Mouse (Mus musculus) lung, embryonic 15.5 days (tissue): ENCODE measurements around the gene Gm37240. TPM values are rescaled to one million over a fixed set of nuclear protein-coding genes. Genes with fewer than 3 reads are reported as not detected.

Experiments used
- ATAC-seq: fragments of 200-750 bp; cut with Nextera tagmentation; 2 replicates; pipeline ENCODE4 v1.8.0; 2017; ENCODE audit warnings: moderate number of reproducible peaks, borderline replicate concordance; ENCODE audit not compliant: low FRiP score, low TSS enrichment; ENCODE audit errors: extremely low read depth
- H3K27ac ChIP-seq: fragments of 300-500 bp; sonication (generic); 2 replicates; pipeline ENCODE4 v1.5.1; 2015; ENCODE audit warnings: moderate library complexity, mild to moderate bottlenecking, inconsistent platforms
- H3K27me3 ChIP-seq: fragments of 300-500 bp; sonication (generic); 2 replicates; pipeline ENCODE4 v1.6.1; 2015; ENCODE audit warnings: inconsistent platforms
- H3K36me3 ChIP-seq: fragments of 300-500 bp; sonication (generic); 2 replicates; pipeline ENCODE4 v1.6.1; 2015; ENCODE audit warnings: inconsistent platforms
- H3K4me1 ChIP-seq: fragments of 300-500 bp; sonication (generic); 2 replicates; pipeline ENCODE4 v1.6.1; 2015; ENCODE audit warnings: inconsistent platforms
- H3K4me2 ChIP-seq: fragments of 300-500 bp; sonication (generic); 2 replicates; pipeline ENCODE4 v1.6.1; 2015; ENCODE audit warnings: inconsistent platforms, mild to moderate bottlenecking, moderate library complexity
- H3K4me3 ChIP-seq: fragments of 300-500 bp; sonication (generic); 2 replicates; pipeline ENCODE4 v1.5.1; 2015; ENCODE audit warnings: mild to moderate bottlenecking, inconsistent platforms
- H3K9ac ChIP-seq: fragments of 300-500 bp; sonication (generic); 2 replicates; pipeline ENCODE4 v1.6.1; 2015; ENCODE audit warnings: inconsistent platforms
- H3K9me3 ChIP-seq: fragments of 300-500 bp; sonication (generic); 2 replicates; pipeline ENCODE4 v1.6.1; 2016; ENCODE audit warnings: inconsistent platforms
- WGBS: fragments of 180-500 bp; shearing (Covaris S2); methylation state at CpG from one replicate; pipeline ENCODE4 v1.1.7; 2015; 5-methylcytosine and 5-hydroxymethylcytosine counted together
- polyA plus RNA-seq: library from polyadenylated mRNA; unstranded; fragments of >200 nt; fragmentation: Nextera tagmentation; extraction: Ambion mirVana; gene quantifications from 2 replicates; pipeline ENCODE4 v1.2.1, GENCODE M21; 2015

Gm37240 gene
- polyA plus RNA-seq, 1 experiment from 2014 or later: 8.8 TPM

DNA sequence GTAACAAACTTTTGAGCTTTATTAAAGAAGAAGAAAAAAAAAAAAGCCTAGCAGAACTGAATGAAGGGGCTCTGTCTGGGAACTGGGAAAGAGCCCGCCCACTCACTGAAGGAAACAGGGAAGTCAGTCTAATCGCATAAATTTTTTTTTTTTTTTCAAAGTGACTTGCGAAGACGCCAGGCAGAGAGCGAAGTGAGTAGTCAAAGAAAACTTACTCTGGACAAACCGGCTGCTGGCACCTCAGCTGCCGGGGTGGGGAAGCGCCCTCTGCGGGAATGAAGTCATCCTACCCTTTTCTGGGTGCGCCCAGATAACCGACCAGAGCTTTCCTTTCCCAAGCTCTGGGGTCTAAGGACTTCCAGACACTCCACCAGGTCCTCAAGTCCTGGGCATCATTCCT lies 1406.2 kb downstream of the Gm37240 start:
- H3K27ac ChIP-seq: peak overlapping the region; percentile 76
- no peaks in the 10 kb centered on the region for H3K36me3 ChIP-seq
- no peaks in the 10 kb centered on the region for H3K9me3 ChIP-seq
- peaks cover 40% of the 10 kb centered on the region; the same call in 1 of the 2 replicates for H3K4me1 ChIP-seq
- ATAC-seq: 0 out of 2 replicates have a peak, but pooled peaks have one; percentile 13
- H3K4me2 ChIP-seq: peak overlapping the region; percentile 97
- H3K9ac ChIP-seq: peak overlapping the region; percentile 69
- WGBS: 4% methylated on average over 11 of the region's 11 CpGs
- peak overlapping the region; percentile 68 for H3K4me3 ChIP-seq
- peaks cover 24% of the 10 kb centered on the region for H3K27me3 ChIP-seq

DNA sequence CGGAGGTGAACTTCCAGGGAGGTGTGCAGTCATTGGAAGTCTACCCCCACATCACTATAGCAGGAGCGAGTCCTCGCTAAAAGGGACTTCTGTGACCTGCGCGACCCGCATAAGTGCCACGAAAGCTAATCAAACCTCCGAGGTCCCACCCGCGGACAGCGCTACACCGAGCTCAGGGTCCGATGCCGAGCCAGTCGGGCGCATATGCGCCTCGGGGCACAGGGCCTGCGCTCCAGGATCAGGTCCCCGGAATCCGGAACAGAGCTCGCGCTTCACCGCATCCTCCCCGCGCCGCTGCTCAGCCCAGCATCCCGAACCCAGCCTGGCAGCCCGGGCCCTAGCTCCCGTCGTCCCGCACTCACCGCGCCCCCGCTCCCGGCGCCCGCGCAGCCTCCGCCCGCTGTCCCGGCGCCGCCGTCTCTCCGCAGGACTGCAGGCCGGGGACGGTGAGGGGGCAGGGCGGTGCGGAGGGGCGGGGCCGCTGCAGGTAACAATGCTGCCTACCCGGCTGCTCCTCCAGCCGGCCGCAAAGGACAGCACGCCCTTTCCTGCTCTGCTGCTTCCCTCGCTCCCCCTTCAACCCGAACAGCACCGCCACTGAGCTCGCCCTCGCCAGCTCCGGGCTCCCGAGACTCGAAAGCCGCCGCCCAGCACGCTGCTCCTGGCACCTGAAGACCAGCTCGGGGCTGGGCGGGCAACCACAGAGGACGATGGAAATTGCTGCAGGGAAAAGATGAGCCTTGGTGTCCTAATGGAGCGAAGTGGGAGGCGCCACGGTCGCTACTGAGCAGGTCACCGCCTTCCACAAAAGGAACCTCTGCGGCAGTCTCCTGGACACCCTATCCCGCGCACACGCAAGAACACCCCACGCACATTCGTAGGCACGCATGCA lies 1407.1 kb downstream of the Gm37240 start, which contains the start of gene Fhdc1:
TSS of gene Fhdc1 (minus strand) at position 424 of the 892 bp plus-strand sequence.
- Histone ChIP-seq H3K36me3 (no peaks in the 10 kb centered on the region), H3K4me1 (peaks cover 37% of the 10 kb centered on the region; the same call in 1 of the 2 replicates), H3K9me3 (no peaks in the 10 kb centered on the region), H3K4me2 (peak within 1 kb of the TSS; percentile 97), H3K9ac (peak within 1 kb of the TSS; percentile 69), H3K27me3 (peaks cover 24% of the 10 kb centered on the region), H3K27ac (peak within 1 kb of the TSS; percentile 76), H3K4me3 (peak within 1 kb of the TSS; percentile 68)
- peak; percentile 81 for ATAC-seq
- WGBS: under 1% methylated on average over 82 of the region's 82 CpGs

DNA sequence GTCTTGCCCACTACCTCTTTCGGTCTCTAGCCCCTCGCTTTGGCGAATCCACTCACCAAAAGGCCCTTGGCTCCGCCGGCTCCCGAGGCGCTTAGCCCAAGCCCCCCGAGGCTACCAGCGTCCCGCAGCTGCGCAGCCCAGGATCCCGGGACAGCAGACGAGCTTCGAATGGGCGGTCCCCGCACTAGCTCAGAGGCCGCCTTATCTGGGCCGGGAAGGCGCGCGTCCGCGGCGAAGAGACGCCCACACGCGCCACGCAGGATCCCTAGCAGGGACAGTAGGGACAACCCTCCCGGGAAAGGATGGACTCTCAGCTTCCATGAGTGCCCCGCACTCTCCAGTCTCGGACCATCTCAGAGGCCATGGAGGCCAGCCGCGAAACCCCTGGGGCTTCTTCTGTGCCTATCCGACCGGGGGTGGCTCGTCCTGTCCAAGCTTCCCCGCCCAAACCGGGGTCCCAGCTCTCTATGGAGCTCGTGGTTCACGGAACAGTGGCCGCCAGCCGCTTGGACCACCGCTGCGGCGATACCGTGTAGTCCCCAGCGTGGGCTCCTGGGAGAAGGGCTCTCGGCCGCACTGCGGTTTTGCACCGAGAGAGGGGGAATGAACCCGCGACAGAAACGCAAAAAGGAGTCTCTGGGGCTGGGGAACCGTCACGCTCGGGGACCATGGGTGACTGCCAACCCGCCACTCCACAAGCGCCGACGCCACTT lies 1407.9 kb downstream of the Gm37240 start:
- peak overlapping the region; percentile 97 for H3K4me2 ChIP-seq
- H3K27ac ChIP-seq: peak overlapping the region; percentile 37; the same call in 1 of the 2 replicates
- ATAC-seq: peak; percentile 55
- no peaks in the 10 kb centered on the region for H3K9me3 ChIP-seq
- H3K36me3 ChIP-seq: no peaks in the 10 kb centered on the region
- H3K27me3 ChIP-seq: peaks cover 24% of the 10 kb centered on the region
- WGBS: under 1% methylated on average over 61 of the region's 61 CpGs
- peak overlapping the region; percentile 69 for H3K9ac ChIP-seq
- H3K4me3 ChIP-seq: peak overlapping the region; percentile 68
- peaks cover 34% of the 10 kb centered on the region for H3K4me1 ChIP-seq

DNA sequence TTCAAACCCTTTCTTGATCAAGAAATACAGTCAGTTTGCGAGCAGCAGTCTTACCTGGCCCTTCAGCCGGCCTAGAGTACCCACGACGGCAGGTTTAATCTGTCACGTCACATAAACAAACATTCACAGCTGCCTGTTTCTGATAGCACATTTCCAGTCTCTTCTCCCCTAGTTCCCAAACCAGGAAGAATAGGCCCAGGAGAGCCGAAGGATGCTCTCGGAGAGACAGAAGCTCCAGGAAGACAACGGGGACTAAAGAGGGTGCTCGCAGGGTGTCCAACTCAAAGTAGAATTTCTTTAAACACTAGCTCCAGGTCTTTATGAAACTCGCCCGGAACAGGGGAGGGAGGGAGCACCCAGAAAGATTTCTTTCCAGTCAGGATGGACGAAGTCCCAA lies 1408.4 kb downstream of the Gm37240 start:
- Histone ChIP-seq H3K27me3 (peaks cover 24% of the 10 kb centered on the region), H3K4me3 (peak overlapping the region; percentile 68), H3K9me3 (no peaks in the 10 kb centered on the region), H3K27ac (peak overlapping the region; percentile 37; the same call in 1 of the 2 replicates), H3K4me1 (peaks cover 39% of the 10 kb centered on the region), H3K9ac (peak overlapping the region; percentile 69), H3K36me3 (no peaks in the 10 kb centered on the region), H3K4me2 (peak overlapping the region; percentile 97)
- 6% methylated on average over 12 of the region's 12 CpGs for WGBS
- no peak for ATAC-seq

DNA sequence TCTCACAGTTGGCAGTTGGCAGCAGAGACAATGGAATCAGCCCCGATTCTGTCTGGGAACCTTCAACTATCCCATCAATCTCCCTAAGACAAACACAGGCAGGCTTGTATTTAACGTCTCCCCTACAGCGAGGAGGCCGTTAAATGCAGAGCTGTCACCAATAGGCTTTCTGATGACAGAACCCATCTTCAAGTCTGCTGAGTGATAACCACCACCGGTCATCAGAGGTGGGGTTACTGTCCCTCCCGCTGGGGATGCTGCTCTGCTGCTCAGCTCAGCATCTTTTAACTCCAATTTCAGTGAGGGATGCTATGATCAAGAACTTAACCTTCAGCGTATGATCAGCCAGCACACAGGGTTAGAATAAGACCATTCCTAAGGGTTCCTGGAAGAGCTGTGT lies 1409.1 kb downstream of the Gm37240 start:
- Histone ChIP-seq H3K9me3 (no peaks in the 10 kb centered on the region), H3K4me3 (peak overlapping the region; percentile 68), H3K27me3 (peaks cover 24% of the 10 kb centered on the region), H3K4me1 (peaks cover 43% of the 10 kb centered on the region), H3K4me2 (peak overlapping the region; percentile 97), H3K9ac (no peak overlapping the region; the same call in 1 of the 2 replicates), H3K27ac (no peak overlapping the region), H3K36me3 (no peaks in the 10 kb centered on the region)
- 20% methylated on average over 7 of the region's 7 CpGs for WGBS
- ATAC-seq: no peak

DNA sequence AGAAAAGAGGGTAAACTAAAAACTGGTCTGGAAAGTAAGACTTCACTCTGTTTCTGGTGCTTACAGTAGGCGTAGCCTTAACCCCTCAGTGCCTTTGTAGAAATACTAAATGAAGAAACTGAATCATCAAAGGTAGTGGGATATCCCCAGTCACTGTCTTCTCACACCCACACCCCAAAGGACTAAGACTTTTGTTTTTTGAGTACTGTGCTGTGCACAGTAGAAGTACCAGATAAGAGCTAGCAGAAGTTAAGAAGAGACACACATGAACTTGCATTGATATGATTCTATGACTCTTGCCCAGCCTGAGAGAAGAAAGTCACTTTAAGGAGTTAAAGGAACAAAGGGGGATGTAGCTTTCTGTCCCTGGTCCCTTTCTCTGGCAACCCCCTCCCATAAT lies 1409.8 kb downstream of the Gm37240 start:
- H3K9ac ChIP-seq: no peak overlapping the region
- H3K9me3 ChIP-seq: no peaks in the 10 kb centered on the region
- peaks cover 43% of the 10 kb centered on the region for H3K4me1 ChIP-seq
- WGBS: 87% methylated on average over 1 of the region's 1 CpGs
- peaks cover 24% of the 10 kb centered on the region for H3K27me3 ChIP-seq
- no peak overlapping the region; the same call in 1 of the 2 replicates for H3K4me2 ChIP-seq
- no peak for ATAC-seq
- H3K36me3 ChIP-seq: no peaks in the 10 kb centered on the region
- H3K4me3 ChIP-seq: no peak overlapping the region
- H3K27ac ChIP-seq: no peak overlapping the region

DNA sequence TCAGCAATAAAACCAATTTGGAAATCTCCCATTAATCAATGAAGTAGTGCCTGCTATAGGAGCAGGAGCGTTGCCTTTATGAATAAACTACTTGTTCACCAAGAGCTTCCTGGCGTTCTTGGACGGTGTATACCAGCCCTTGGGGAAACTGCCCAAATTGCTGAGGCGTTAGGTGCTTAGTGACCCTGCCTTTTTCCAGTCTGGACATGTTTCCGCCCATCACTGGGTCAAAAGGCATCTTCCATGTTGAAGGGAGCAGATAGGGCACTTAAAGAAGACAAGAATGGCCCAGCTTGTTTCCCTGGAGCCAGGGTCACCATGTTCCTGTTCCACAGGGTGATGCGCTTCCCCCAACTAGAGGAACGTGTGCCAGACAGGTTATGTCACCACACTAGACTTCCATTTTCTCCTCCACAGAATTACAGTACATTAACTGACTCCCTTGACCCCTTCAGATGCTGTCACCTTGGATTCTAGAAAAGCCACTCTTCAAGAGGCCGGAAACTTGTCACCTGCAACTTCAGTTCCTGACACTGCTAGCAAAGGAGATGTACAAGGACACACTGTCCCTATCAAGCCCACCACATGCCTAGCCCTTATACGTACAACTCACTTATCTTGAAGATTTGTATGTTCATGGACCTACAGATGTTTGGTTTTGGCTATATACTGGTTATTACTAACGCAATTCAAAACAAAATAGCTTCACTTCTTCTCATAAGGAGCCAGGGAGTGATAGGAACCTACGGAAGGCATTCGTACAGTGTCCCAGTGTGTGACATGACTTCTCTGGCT lies 1412.1 kb downstream of the Gm37240 start:
- Histone ChIP-seq H3K4me1 (peaks cover 41% of the 10 kb centered on the region), H3K27me3 (peaks cover 24% of the 10 kb centered on the region), H3K9ac (no peak overlapping the region), H3K4me2 (no peak overlapping the region), H3K9me3 (no peaks in the 10 kb centered on the region), H3K27ac (no peak overlapping the region; the same call in 1 of the 2 replicates), H3K36me3 (no peaks in the 10 kb centered on the region), H3K4me3 (no peak overlapping the region)
- 79% methylated on average over 12 of the region's 12 CpGs for WGBS
- no peak for ATAC-seq

DNA sequence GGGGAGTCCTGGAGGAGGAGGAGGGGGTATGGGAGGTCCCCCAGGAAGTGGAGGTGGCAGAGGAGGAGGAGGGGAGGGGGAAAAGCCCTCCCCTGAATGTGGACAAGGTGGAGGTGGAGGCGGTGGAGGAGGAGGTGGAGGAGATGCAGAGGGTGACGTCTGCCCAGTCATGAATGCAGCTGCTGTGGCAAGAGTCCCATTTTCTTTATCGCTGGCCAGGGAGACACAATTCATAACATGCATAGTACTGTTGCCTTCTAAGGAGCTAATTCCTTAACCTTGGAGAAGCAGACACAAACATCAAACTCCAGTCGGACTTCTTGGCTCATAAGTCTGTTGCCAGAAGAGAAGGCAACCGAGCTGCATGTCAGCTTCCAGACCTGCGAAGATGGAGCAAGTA lies 1412.9 kb downstream of the Gm37240 start:
- no peak overlapping the region for H3K27ac ChIP-seq
- no peak overlapping the region for H3K4me3 ChIP-seq
- no peak overlapping the region for H3K9ac ChIP-seq
- peaks cover 24% of the 10 kb centered on the region for H3K27me3 ChIP-seq
- WGBS: 58% methylated on average over 6 of the region's 6 CpGs
- no peaks in the 10 kb centered on the region for H3K9me3 ChIP-seq
- no peak overlapping the region for H3K4me2 ChIP-seq
- H3K36me3 ChIP-seq: no peaks in the 10 kb centered on the region
- peaks cover 41% of the 10 kb centered on the region for H3K4me1 ChIP-seq
- no peak for ATAC-seq

DNA sequence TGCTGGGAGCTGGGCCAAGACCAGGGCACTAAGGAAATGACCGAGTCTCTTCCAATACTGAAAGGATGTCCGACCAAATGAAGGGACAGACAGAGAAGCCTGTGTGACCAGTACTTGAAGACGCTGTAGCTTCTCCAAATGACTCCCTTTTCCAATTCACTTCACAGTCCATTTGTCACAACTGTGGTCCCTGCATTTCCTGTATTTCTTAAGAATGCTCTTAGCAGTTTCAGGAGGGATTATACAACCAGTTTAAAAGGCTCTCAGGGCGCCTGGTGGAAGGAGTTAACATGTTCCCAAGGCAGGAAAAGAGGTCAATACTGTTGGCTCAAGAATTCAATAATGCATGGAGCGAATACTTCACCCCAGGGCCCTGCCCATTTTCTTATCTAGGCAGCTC lies 1414.4 kb downstream of the Gm37240 start:
- H3K27ac ChIP-seq: peak overlapping the region; percentile 74
- no peaks in the 10 kb centered on the region for H3K36me3 ChIP-seq
- 7% methylated on average over 5 of the region's 5 CpGs for WGBS
- peaks cover 37% of the 10 kb centered on the region for H3K4me1 ChIP-seq
- H3K4me3 ChIP-seq: no peak overlapping the region
- H3K27me3 ChIP-seq: peaks cover 11% of the 10 kb centered on the region
- no peaks in the 10 kb centered on the region for H3K9me3 ChIP-seq
- H3K4me2 ChIP-seq: peak overlapping the region; percentile 28
- no peak overlapping the region for H3K9ac ChIP-seq
- peak; percentile 13; the same call in 1 of the 2 replicates for ATAC-seq

DNA sequence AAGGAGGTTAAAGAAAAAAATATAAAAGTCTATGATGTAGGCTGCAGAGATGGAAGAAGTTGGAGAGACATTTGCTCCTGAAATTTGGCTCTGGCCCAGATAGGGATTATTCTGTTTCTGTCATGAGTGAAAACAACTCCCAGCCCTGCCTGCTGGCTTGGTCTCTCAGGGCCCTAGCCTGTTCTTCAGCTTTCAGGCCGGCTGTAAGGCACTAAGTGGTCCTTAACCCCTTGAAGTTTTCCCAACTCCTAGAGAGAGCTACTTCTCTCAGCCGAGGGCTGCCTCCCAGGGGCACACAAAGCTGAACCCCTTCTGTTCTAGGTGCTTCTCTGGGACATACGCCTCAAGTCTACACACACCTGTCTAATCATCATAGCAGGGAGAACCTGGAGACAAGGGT lies 1414.8 kb downstream of the Gm37240 start:
- Histone ChIP-seq H3K4me3 (no peak overlapping the region), H3K27ac (peak overlapping the region; percentile 74), H3K27me3 (peaks cover 6% of the 10 kb centered on the region), H3K36me3 (no peaks in the 10 kb centered on the region), H3K9me3 (no peaks in the 10 kb centered on the region), H3K4me2 (peak overlapping the region; percentile 28), H3K4me1 (peaks cover 41% of the 10 kb centered on the region), H3K9ac (no peak overlapping the region)
- 21% methylated on average over 3 of the region's 3 CpGs for WGBS
- peak; percentile 67 for ATAC-seq

DNA sequence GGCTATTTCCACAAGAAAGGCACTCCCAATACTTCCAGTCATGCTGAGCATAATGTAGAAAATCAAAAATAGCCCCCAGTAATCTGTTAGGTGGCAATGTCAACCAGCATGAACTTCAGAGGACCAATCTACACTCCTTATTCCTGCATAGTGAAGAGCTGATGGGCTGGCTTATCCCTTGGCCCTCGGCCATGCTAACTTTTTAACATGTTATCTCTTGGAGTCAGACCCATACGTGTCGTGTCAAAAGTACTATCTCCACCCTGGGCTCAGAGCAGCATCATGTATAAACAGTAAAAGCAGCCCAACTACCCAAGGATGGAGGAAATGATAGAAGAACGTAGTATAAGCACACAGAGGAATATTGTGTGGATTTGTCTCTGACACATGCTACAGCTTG lies 1416.2 kb downstream of the Gm37240 start:
- H3K4me3 ChIP-seq: no peak overlapping the region
- H3K4me2 ChIP-seq: no peak overlapping the region
- no peaks in the 10 kb centered on the region for H3K36me3 ChIP-seq
- 0 out of 2 replicates have a peak, but pooled peaks cover under 1% of the 10 kb centered on the region for H3K27me3 ChIP-seq
- no peak for ATAC-seq
- H3K9ac ChIP-seq: no peak overlapping the region
- WGBS: 58% methylated on average over 4 of the region's 4 CpGs
- no peak overlapping the region for H3K27ac ChIP-seq
- peaks cover 45% of the 10 kb centered on the region for H3K4me1 ChIP-seq
- no peaks in the 10 kb centered on the region for H3K9me3 ChIP-seq
